Mouse (Mus musculus): Measurements from ENCODE around the gene Usp19.

DNA sequence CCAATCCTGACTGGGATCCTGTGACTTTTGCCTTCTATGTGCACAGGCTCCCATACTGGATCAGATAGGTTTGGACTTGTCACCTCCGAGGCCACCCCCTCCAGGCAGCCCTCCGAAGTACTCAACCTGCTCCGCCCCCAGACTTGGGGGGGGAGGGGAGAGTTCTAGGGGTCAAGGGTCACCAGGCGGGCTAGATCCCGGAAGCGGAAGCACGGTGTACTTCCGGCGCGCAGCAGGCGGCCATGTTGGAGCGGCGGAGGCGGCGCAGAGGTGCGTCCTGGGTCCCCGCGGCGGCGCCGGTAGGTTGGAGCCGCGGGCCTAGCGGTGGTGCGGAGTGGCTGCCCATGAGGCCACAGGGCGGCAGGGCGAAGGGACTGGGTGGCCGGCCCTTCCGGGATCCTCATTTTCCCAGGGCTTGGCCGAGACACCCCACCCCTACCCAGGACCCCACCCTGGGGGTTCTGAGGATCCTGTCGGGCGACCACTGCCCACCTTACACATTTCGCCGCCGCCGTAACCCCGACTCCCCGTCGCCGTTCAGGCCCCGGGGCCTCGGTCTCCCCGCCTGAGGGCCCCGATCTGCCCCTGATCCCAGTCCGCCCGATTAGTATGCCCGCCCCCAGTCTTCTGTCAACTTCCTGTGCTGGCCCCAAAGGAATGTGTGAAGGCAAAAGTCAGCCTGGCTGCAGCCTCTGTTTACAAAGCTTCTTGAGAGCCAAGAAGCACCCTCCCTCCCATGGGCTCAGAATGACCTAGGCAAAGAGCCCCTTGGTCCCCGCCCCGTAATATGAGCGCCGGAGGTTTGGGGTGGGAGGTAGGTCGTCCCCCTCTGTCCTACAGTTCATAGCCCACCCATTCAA is 29.9 kb upstream of the Usp19 start, which contains the start of gene Ccdc71:
- TF ChIP-seq POLR2A (IDR thresholded peaks at IDR 0.05; ENCODE audit: borderline replicate concordance, extremely low read depth, insufficient read depth, insufficient read length, poor library complexity, severe bottlenecking) (peak; percentile 85), CTCF (IDR thresholded peaks at IDR 0.05; ENCODE audit: borderline replicate concordance, extremely low read depth, insufficient read depth, insufficient read length) (no peak)
